Mouse (Mus musculus): ENCODE results near the gene Olfr1461. TPM values are rescaled to one million over a fixed set of nuclear protein-coding genes. Genes with fewer than 3 reads are reported as not detected.

Gene Olfr1461
- not detected in 2 replicates for polyA plus RNA-seq (2015; fragmentation: Nextera tagmentation; extraction: Ambion mirVana)

DNA sequence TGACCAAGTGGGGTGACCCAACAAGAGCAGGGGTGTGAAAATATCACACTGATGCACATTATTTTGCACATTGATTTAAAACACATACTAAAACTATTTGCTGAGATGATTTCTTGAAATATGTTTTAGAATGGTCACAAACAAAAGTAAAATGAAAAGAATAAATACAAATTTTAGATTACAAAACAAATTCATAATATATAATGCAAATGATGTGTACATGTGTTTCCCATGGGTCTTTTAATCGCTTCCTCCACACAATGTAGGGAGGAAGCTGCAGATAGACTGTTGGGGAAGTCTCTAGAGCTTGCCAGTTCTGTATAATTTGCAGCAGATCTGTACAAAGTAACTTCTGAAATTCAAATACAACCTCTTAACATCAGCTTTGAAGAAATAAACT is at the start of gene Olfr1461:
Gene Olfr1461 (plus strand): TSS at position 301 of the 400 bp plus-strand sequence.
- no peak within 1 kb of the TSS for H3K27ac ChIP-seq (replicated peaks)
- 23% methylated on average over 1 of the region's 1 CpGs for WGBS (ENCODE audit: insufficient replicate concordance)
- ATAC-seq (ENCODE audit: insufficient read depth): no peak

GRCm38 (mm10) chr19:13149449-13149848 is 13.4 kb upstream of the Olfr1461 start, which contains the start of gene Olfr1459:
Olfr1459 (minus strand) TSS chr19:13149549.
- no peaks in the 10 kb centered on the region for H3K4me1 ChIP-seq (replicated peaks)
- H3K9ac ChIP-seq: no peak within 1 kb of the TSS
- H3K4me2 ChIP-seq: no peak within 1 kb of the TSS
- H3K9me3 ChIP-seq (replicated peaks): no peaks in the 10 kb centered on the region; the same call in 1 of the 2 replicates
- no peak for ATAC-seq (ENCODE audit: insufficient read depth)
- no peaks in the 10 kb centered on the region for H3K36me3 ChIP-seq (replicated peaks)
- no peaks in the 10 kb centered on the region for H3K27me3 ChIP-seq
- 53% methylated on average over 1 of the region's 1 CpGs for WGBS (ENCODE audit: insufficient replicate concordance)
- no peak within 1 kb of the TSS for H3K27ac ChIP-seq (replicated peaks)
- no peak within 1 kb of the TSS for H3K4me3 ChIP-seq (replicated peaks)

More for the DNA sequence above, at the start of gene Olfr1461:
- Histone ChIP-seq H3K9me3 (replicated peaks) (no peaks in the 10 kb centered on the region), H3K4me1 (replicated peaks) (no peaks in the 10 kb centered on the region), H3K27me3 (no peaks in the 10 kb centered on the region), H3K36me3 (replicated peaks) (no peaks in the 10 kb centered on the region), H3K9ac (no peak within 1 kb of the TSS), H3K4me2 (no peak within 1 kb of the TSS), H3K4me3 (replicated peaks) (no peak within 1 kb of the TSS)

DNA sequence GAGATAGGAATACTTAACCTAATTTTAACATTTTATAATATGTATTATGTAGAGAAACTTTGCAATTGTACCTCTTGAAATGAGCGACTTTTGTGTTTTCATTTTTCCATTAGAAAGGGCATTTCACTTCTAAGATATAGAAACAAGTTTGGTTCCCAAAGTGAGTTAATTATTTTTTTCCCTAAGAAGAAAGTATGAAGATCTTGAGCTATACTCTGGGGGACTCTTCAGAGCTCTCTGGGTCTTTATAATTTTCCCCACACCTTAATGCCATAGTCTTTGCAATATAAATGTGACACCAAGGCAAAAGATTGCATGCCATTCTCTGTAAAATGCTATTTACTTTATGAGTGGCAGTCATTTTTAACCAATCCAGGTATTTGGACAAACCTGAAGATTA is 22.6 kb downstream of the Olfr1461 start, which contains the start of gene Olfr1462:
Gene Olfr1462 (plus strand): TSS at position 301 of the 400 bp plus-strand sequence.
- Histone ChIP-seq H3K4me1 (replicated peaks) (no peaks in the 10 kb centered on the region), H3K36me3 (replicated peaks) (no peaks in the 10 kb centered on the region), H3K27me3 (no peaks in the 10 kb centered on the region), H3K27ac (replicated peaks) (no peak within 1 kb of the TSS), H3K9ac (no peak within 1 kb of the TSS), H3K4me3 (replicated peaks) (no peak within 1 kb of the TSS), H3K9me3 (replicated peaks) (no peaks in the 10 kb centered on the region), H3K4me2 (no peak within 1 kb of the TSS)
- WGBS (ENCODE audit: insufficient replicate concordance): 62% methylated on average over 1 of the region's 1 CpGs
- ATAC-seq (ENCODE audit: insufficient read depth): no peak

Other genes starting within 250 kb of the Olfr1461 start
- gene Olfr1448, start 238.6 kb upstream of the Olfr1461 start, polyA plus RNA-seq (2015; fragmentation: Nextera tagmentation; extraction: Ambion mirVana): not detected in 2 replicates
- not detected in 2 replicates for gene Olfr1449, start 232.2 kb upstream of the Olfr1461 start, polyA plus RNA-seq (2015; fragmentation: Nextera tagmentation; extraction: Ambion mirVana)
- not detected in 2 replicates for gene Olfr1450, start 212.7 kb upstream of the Olfr1461 start, polyA plus RNA-seq (2015; fragmentation: Nextera tagmentation; extraction: Ambion mirVana)
- not detected in 2 replicates for gene Olfr1451, start 168.0 kb upstream of the Olfr1461 start, polyA plus RNA-seq (2015; fragmentation: Nextera tagmentation; extraction: Ambion mirVana)
- not detected in 2 replicates for gene Olfr1453, start 134.7 kb upstream of the Olfr1461 start, polyA plus RNA-seq (2015; fragmentation: Nextera tagmentation; extraction: Ambion mirVana)
- gene Olfr1454, start 102.4 kb upstream of the Olfr1461 start, polyA plus RNA-seq (2015; fragmentation: Nextera tagmentation; extraction: Ambion mirVana): not detected in 2 replicates
- gene Olfr1457, start 65.1 kb upstream of the Olfr1461 start, polyA plus RNA-seq (2015; fragmentation: Nextera tagmentation; extraction: Ambion mirVana): not detected in 2 replicates
- gene Olfr1458, start 56.2 kb upstream of the Olfr1461 start, polyA plus RNA-seq (2015; fragmentation: Nextera tagmentation; extraction: Ambion mirVana): not detected in 2 replicates
- gene Olfr1459, start 13.5 kb upstream of the Olfr1461 start, polyA plus RNA-seq (2015; fragmentation: Nextera tagmentation; extraction: Ambion mirVana): not detected in 2 replicates
- gene Olfr1462, start 22.7 kb downstream of the Olfr1461 start, polyA plus RNA-seq (2015; fragmentation: Nextera tagmentation; extraction: Ambion mirVana): not detected in 2 replicates
- not detected in 2 replicates for gene Olfr1463, start 68.3 kb downstream of the Olfr1461 start, polyA plus RNA-seq (2015; fragmentation: Nextera tagmentation; extraction: Ambion mirVana)
- not detected in 2 replicates for gene Olfr1465, start 152.5 kb downstream of the Olfr1461 start, polyA plus RNA-seq (2015; fragmentation: Nextera tagmentation; extraction: Ambion mirVana)
- not detected in 2 replicates for gene Olfr1466, start 175.9 kb downstream of the Olfr1461 start, polyA plus RNA-seq (2015; fragmentation: Nextera tagmentation; extraction: Ambion mirVana)
- gene Olfr1467, start 199.2 kb downstream of the Olfr1461 start, polyA plus RNA-seq (2015; fragmentation: Nextera tagmentation; extraction: Ambion mirVana): not detected in 2 replicates
- gene Olfr1469, start 244.8 kb downstream of the Olfr1461 start, polyA plus RNA-seq (2015; fragmentation: Nextera tagmentation; extraction: Ambion mirVana): not detected in 2 replicates

Measured in liver, embryonic 15.5 days (tissue).